Mouse (Mus musculus): ENCODE data around the gene Atp2a2.

Atp2a2 gene

DNA sequence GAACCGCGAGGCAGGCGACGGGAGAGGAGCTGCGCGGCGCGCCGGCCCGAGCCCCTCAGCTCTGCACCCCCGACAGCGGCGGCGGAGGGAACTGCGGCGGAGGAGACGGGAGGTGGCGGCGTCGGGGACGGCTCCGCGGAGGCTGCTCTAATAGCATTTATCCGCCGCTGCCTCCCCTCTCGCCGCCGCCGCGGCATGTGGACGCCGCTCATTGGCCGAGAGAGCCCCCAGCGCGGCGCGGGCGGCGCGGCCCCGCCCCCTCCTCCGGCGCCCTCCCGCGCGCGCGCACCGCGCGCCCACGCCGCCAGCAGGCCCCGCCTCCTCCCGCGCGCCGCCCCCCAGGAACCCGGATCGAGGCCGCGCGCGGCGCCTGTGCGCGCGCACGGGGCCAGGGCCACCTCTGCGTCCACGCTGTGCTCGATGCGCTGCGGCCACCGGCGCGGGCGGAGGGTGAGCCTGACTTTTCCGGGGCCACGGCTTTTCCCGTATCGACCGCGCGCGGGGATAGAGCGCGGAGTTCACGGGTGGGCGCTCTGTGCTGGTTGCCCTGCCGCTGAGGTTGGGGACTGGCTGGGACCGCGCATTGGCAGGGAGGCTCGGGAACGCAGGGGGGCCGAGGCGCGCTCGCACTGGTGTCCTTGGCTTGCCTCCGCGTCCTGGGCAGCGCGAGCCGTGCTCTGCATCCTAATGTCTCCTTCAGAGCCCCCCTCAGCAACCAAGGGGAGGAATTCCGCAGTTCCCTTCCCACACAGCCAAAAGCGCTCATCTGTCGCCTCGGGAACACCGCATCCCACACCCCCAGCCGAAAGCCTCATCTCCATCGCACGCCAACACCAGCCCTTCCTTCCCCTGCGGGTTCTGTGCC is at the start of gene Atp2a2:
Atp2a2 (minus strand) TSS at position 149 of the 865 bp plus-strand sequence.
- peak; percentile 93 to 96 for DNase-seq

DNA sequence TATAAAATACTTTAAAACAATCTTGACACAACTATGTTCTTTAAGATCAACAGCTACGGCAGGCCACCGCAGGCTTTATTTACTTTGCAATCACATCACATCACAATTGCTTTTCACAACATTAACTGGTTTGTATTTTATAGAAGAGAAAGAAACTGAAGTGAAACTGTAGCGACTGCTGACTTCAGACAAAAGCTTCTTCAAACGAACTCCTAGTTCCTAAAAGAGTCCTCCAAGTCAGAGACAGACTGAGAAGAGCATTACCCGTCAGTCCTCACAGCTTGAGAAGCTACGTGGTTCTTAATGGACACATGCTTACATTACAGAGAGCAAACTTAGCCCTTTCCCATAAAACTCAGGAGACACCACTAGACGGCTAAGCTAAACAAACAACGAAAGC is 48.4 kb upstream of the Atp2a2 start:
- DNase-seq: no peak

DNA sequence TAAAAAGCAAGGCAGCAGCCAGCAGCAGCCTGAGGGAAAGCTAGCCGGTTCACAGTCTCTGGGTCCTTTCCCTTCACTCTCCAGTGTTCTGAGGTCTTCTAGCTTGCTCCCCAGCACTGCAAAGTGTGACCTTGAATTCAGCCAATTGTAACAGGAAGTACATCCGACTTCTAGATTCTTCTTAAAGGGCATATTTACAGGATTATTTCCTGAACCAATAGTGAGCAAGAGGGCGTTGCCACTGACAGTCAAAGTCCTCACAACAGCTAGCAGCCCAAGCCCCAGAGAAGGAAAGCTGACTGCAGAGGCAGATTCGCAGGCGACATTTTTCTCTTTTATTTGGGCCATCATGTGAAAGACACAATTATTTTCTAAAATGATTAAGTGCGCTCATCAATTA is 46.6 kb upstream of the Atp2a2 start:
- DNase-seq: peak; percentile 64 to 71

DNA sequence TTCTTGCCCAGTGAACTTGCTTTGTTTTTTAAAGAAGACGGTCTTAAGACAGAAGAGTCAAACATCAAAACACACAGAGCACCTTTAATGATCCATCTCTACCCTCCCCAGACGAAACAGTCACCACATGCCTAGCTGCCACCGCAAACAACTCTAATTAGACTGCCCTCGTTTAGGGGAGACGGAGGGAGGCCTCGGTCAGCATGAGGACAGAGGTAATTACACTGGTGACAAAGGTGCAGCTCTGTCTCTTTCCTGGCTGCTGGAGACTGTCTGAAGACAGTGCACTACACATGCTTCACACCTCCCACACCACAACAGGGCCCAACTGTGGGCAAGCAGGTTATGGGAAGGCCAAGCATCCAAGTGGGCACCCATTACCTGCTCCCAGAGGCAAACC is 45.8 kb upstream of the Atp2a2 start:
- no peak for DNase-seq

DNA sequence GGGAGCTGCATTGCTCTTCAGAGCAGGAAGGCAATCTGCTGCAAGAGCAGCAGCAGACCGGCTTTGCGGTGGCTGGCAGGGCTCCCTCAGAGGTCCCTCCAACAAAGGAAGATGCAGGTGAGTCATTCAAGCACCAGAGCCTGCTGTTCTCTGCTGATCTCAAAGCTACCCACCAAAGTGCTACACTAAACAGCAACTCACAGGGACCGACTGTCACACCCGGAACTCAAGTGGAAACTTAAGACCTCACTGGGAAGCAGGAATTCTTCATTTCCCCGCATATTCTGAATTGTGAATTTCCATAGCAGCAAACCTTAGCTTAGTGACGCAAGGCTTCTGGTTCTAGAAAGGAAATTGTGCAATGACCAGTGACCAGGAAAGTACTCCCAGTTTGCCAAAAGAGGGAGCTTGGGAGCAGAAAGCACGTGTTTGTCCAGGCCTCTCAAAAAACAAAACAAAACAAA is 45.3 kb upstream of the Atp2a2 start:
- peak; percentile 66 to 77 for DNase-seq

DNA sequence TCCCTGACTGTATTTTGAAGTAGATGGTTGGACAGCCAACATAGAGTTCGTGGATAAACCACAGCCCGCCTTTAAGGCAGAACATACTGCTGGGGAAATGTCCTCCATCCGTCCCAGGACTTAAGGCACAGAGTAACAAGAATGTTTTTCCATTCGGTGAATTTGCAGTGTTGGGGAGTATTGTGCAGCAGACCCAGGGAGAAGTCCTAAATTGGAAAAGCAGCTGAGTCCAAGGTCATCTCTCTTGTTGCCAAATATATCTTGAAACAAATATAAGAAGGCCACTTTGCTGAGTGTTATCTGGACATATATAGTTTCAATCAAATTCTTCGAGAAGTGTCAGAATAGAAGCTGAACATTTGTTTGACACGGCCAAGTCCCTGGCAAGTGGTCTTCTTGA is 41.4 kb upstream of the Atp2a2 start:
- no peak for DNase-seq

DNA sequence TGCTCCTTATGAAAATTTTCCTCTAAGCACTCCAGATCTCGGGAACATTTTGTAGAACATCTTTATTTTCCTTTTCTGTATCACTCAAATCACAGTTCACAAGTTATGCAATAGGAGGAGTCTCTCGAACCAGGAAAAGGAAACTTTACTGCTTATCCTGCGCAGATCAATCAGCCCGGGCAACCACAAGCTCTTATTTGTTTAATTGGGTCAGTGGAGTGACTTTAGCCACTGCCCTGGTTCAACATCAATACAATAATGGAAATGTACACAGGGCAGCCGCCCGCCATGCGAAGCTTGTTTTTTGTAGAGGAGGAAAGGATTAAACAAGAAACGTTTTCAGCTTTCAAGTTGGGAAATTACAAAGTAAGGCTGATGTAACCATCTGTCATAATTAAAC is 39.8 kb upstream of the Atp2a2 start:
- no peak for DNase-seq

DNA sequence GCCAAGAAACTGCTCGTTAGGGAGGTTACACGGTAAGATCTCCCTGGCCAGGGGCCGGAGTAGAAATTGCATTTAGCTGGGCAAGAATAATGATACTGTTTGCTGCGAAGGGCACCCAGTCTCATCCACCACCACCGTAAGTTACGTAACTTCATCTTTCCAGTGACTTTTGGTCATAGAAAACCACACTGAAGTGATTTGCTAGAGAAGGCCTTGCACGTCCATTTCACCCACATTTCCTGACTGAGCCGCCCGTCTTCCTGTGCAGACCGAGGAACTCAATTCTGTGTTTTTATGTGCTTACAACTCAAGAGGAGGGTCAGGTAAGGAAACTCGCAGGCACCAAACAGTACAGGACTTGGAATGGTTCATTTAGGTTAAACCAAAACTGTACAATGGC is 36.1 kb upstream of the Atp2a2 start:
- DNase-seq: no peak

DNA sequence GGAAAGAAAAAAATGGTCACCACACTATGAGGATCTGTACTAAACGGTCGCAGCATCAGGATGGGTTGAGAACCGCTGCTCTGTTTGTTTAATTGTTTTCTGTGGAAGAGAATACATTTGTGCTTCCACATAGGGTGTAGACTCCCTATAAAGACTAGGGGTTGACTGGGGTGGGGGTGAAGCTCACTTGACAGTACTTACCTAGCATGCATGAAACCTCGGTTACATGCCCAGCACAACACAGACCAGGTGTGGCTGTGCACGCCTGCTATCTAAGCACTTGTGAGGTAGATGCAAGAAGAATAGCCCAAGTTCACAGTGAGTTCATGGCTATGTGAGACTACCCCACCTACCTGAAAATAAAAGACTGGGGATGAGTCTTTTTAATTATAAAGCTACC is 35.6 kb upstream of the Atp2a2 start:
- DNase-seq: no peak

DNA sequence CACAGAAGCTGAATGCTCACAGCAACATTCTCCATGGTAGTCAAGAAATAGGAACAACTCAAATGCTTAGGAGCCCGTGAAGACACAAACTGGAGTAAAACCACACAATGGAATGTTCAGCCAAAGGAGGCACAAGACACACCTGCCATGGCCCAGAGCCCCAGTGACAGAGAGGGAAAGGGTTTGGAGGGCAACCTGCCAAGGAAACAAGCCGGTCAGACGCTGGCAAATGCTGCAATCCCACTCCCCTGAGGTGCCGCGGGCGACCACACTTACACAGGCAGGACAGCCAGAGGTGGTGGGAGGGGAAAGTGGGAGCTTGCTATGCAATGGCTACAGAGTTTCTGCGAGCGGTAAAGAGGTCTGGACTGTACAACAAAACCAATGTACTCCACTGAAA is 31.9 kb upstream of the Atp2a2 start:
- DNase-seq: no peak

DNA sequence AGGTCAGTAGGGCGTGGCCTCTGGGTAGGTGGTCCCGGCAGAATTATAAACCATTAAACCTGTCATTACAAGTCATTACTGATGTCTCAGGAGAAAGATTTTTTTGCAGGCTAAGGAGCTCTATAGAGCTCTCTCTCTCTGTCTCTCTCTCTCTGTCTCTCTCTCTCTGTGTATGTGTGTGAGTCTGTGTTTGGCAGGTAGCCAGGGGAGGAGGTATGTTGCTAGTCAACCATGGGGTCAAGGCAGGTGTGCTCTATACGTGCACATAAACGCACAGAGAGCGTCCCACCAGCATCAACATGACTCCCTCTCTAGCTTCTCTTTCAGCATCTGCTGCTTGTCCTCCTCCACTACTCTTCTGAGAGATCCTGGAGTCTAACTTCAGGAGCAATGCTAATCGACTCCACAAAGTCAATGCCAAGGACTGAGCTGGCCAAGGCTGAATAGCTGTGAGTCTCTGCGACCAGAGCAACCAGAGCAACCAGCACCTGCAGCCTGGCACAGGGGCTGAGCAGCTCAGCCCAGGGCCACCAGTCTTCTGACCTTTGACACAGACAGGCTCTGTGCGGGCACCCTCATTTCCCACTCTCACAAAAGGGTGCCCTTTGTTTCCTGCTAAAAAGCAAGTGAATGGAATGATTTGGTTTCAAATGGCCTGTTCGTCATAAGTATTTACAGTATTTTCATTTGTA is 28.0 kb upstream of the Atp2a2 start:
- DNase-seq: peak; percentile 37 to 45

DNA sequence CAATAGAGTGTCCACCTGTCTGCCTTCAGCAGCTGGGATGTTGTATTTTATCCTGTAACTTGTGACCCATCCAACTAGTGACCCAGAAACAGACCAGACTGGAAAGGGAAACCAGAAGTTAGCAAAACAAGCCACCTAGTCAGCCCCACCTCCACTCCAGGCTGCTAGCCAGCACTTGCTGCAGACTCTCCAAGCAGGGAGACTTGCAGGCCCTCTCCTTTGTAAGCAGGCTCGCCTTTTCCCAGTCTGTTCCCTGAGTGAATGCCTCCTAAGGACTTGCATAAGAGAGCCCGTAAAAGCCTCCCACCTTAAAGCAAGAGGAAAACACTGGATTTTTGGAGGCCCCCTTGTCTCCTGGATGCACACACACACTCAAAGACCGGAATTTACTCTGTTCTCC is 27.3 kb upstream of the Atp2a2 start:
- DNase-seq: peak; percentile 88 to 94

DNA sequence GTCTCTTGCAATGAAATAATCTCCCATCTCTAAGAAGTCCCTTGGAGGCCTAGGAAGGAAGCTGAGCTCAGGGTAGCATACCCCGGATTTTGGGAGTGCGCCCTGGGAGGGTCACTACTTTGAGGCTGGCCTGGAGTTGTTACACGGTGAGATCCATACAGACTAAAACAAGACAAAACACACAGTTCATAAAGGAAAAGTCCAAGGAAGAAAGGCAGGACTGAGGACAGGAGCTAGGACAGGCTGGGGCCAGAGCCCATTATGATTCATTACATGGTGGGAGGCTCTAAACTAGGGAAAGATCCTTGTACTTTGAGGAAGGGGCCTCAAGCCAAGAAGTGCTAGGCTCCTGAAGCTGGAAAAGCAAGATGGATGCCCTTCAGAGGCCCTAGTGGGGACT is 26.6 kb upstream of the Atp2a2 start:
- no peak for DNase-seq

DNA sequence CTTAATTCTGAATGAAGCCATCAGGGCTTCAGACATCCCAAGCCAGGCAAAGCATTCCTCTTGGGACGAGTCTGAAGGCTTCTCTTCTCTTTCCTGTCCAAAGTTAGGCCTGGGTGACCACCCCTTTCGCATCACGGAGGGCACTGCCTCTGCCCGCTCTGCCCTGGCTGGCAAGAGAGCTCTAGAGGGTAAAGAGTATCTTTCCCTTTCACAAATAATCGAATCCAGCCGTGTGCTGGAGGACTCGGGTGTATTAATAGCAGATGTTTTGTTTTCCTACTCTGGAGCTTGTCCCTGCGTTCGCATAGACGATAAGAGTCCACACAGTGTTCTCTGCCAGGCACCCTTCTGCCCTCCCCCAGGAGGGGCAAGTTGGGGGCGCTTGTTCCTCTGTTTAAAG is 25.7 kb upstream of the Atp2a2 start:
- DNase-seq: peak in 1 of 2 experiments; percentile 30

DNA sequence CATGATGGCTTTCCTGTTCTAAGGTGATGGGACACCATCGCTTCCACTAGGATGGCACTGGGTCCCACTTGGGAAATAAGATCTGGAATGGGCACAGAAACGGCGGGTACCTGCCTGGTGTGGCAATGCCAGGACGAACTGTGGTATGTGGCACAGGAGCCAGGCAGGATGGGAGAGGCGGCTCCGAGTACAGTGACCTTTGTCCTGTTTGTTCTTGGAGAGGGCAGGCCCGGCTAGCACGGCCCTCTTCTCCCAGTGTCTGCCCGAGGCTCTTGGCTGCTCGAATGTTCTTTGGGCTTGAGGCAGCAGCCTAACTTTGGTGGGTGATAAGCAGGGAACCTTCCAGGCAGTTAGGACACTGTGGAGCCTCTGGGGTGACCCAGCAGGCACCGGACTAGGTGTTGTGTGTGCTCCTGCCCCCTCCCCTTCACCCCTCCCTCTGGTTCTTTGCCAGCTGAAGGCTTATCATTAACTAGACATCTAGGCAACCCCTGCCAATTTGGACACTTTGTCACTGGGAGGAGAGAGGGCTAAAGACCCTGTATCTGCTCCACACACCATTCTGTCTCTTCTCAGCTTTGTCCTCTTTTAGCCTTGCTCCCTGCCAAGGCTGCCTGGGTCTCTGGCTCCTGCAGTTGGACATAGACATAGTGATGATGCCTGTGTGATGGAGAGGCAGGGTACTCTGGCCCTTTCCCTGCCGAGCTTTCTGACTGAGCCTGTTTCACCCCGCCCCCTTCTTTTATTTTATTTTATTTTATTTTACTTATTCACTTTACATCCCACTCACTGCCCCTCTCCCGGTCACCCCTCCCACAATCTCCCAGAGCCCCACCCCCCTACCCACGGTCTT is 25.1 kb upstream of the Atp2a2 start:
- DNase-seq: peak; percentile 81 to 89

DNA sequence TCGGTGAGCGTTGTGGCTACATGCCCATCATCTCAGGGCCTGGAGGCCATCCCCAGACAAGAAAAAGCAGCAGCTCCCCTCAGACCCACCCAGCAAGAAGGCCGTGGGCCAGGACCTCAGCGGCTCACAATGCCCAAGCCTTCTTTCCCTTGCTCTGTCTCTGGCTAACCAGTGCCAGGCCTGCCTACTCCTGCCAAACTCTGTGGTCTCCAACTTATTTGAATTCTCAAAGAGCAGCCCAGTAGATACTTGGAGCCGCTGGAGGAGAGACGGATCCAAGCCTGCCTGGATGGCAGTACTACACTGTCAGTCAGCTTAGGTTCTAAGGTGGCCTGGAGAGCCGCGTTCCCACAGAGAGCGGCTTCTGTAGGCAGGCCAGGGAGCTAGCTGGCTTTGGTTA is 24.4 kb upstream of the Atp2a2 start:
- peak; percentile 38 to 42 for DNase-seq

DNA sequence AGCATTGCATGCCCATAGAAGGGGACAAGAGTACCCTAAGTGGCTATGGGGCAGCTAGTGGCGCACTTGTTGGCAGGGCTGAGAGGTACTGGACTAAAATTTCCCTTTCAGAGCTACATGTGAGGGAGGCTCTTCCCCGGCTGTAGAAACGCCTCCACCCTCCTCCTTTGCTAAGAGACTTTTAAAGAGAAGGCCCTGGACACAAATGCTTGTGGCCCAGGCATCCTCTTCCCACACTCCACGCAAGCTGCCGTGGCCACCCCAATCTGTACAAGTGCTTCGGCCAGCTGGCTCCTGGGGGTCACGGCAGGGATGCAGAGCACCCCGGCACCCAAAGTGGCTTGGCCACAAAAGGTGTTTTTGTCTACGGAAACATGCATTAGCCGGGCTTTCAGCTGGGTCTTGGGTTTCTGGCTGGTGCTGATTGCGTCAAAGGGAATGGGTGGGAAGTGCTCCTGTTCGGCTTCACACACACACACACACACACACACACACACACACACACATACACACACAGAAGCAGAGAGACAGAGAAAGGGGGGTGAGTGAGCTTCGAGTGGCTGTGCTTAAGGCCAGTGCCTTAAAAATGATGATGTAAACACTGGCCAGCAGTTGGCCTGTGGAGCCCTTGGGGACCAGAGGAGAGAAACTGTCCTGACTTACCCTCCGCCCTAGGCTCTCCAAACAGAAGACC is 23.4 kb upstream of the Atp2a2 start:
- peak; percentile 20 to 35 for DNase-seq

DNA sequence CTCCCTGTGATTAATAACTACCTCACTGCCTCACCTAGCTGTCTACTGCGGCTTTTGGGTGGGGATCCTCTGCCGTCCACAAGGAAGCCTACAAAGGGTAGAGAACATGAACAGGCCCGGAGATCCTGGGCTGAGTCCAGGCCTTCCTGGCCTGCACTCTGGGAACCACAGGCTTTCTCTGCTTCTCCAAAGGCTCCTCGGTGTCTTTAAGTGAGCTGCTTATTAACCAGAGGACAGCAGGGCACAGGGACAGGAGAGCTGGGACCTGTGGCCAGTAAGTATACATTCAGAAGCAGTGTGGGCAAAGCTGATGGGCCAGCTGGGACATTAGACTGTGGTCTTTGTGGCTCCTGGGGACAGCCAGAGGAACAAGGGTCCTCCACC is 22.8 kb upstream of the Atp2a2 start:
- DNase-seq: peak; percentile 73 to 85

DNA sequence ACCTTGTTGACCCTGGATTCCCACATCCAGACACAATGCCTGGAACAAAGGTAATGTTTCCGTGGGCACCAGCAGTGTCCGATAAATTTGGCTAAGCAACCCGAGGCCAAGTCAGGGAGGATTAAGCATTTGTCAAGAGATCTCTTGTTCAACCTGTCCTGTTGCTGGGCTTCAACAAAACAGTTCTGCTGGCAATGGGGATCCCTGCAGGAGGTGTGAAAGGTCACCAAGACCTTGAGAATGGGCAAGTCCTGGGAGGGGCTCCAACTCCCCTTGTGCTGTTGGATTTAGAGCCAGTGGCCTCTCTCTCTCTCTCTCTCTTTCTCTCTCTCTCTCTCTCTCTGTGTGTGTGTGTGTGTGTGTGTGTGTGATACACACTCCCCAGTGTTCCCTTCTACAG is 22.2 kb upstream of the Atp2a2 start:
- DNase-seq: peak in 1 of 2 experiments; percentile 31

DNA sequence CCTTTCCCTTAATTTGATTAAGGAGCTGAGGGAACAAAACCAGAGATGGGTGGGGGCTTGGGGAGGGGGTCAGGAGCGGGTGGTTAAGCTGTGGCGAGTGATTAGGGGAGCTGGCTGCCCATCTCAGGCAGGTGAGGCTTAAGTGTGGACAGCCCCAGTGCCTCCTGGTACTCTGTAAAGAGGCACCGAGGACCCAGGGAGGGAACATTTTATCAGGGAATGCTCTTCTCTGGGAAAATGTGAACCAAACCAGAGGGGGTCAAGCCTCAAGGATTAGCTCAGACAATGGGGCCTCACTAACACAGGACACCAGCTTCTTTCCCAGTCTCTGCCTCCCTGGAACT is 19.1 kb upstream of the Atp2a2 start:
- DNase-seq: no peak

DNA sequence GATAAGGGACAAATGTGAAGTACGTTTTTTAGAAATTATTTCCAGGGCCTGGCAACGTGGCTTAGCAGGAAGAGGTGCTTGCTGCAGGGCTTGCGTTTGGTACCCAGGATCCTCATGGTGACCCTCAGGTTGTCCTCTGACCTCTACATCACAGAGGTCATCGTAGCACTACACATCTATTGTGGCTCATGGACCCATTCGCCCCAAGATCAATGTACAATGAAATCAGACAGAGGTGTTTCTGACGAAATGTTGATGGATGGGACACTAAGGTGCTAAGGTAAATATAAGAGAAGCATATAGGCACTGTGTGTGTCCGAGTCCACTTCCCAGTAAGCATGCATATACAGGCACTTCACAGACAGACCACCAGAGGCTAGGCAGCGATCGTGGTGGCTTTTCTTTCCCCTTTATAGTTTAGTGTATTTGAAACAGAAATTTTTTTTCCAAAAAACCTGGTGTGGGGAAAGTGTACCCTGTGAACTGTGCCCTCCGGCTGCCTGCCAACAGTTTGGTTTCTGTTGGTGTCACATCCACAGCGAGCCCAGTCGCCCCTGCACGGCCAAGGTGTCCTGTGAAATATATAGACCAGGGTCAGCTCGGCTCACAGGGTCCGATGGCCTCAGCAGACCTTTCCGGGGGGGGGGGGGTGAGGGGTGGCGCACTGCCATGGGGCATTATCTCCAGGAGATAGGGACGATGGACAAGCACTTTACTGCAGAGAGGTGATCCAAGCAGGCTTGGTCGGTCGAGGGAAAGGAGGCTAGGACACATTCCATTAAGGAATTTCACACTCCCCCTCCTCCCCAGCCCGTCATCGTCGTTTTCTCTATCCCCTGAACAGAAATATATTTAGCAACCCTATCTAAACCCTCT is 18.5 kb upstream of the Atp2a2 start:
- peak in 1 of 2 experiments; percentile 55 for DNase-seq
